Mouse (Mus musculus) CH12.LX (cell line): Measurements from ENCODE around the gene Actn4. TPM values are rescaled to one million over a fixed set of nuclear protein-coding genes. Genes with fewer than 3 reads are reported as not detected.

Source experiments
- DNase-seq: peaks from one replicate; pipeline ENCODE4 v3.0.0-alpha.2; 2013; ENCODE audit errors: extremely low read depth
- H3K27ac ChIP-seq: 2 replicates; pipeline ENCODE4 v1.5.1; 2012; ENCODE audit warnings: low read depth, mild to moderate bottlenecking, control low read depth, moderate library complexity; ENCODE audit not compliant: insufficient read depth
- H3K27me3 ChIP-seq: replicated peaks from 2 replicates; pipeline ENCODE3; 2012; ENCODE audit warnings: inconsistent platforms
- H3K36me3 ChIP-seq, 2 experiments: replicated peaks in 1 of 2; 2 replicates each; pipeline versions ENCODE3 to v1.6.1; 2012; ENCODE audit warnings: inconsistent platforms in 1 of 2, low read length in 1 of 2, mild to moderate bottlenecking in 1 of 2, mixed read lengths in 1 of 2, moderate library complexity in 1 of 2; ENCODE audit not compliant: control insufficient read depth in 1 of 2, insufficient read depth in 1 of 2
- H3K4me1 ChIP-seq, 2 experiments: 2 replicates each; pipeline ENCODE4 v1.6.1; 2012; ENCODE audit warnings: inconsistent platforms in 1 of 2, moderate library complexity in 1 of 2; ENCODE audit not compliant: insufficient read depth in 2 of 2, control insufficient read depth in 1 of 2
- H3K4me2 ChIP-seq: 2 replicates; pipeline ENCODE4 v1.6.1; 2012; ENCODE audit warnings: low read depth, mild to moderate bottlenecking, control low read depth; ENCODE audit not compliant: poor library complexity, insufficient read depth, severe bottlenecking
- H3K4me3 ChIP-seq, 3 experiments: fragments of 150-350 bp in 1 of 3; sonication (generic) in 1 of 3; replicated peaks in 1 of 3; 2 replicates each; pipeline versions ENCODE3 to v1.5.1; 2011 to 2012; ENCODE audit warnings: low read depth in 2 of 3, low read length in 2 of 3, mild to moderate bottlenecking in 2 of 3, moderate library complexity in 2 of 3, control low read depth in 1 of 3, improper control_type of control experiment in 1 of 3, inconsistent platforms in 1 of 3, mixed read lengths in 1 of 3; ENCODE audit not compliant: poor library complexity in 1 of 3
- H3K79me2 ChIP-seq: replicated peaks from 2 replicates; pipeline ENCODE4 v1.6.1; 2012; ENCODE audit warnings: mild to moderate bottlenecking, moderate library complexity; ENCODE audit not compliant: control insufficient read depth, poor library complexity, insufficient read depth, severe bottlenecking; ENCODE audit errors: extremely low read depth
- H3K9ac ChIP-seq: 2 replicates; pipeline ENCODE4 v1.6.1; 2012; ENCODE audit warnings: low read depth, mild to moderate bottlenecking, control low read depth, moderate library complexity; ENCODE audit not compliant: insufficient read depth
- H3K9me3 ChIP-seq: replicated peaks from 2 replicates; pipeline ENCODE3; 2012; ENCODE audit warnings: low read length, inconsistent platforms, mixed read lengths
- BHLHE40 ChIP-seq: IDR thresholded peaks from 2 replicates; pipeline ENCODE4 v1.6.1; 2011; ENCODE audit warnings: mild to moderate bottlenecking, low read depth, low read length, improper control_type of control experiment
- CHD1 ChIP-seq: IDR thresholded peaks from 2 replicates; pipeline ENCODE4 v1.6.1; 2012; ENCODE audit warnings: low read depth, low read length, improper control_type of control experiment, inconsistent platforms
- CHD2 ChIP-seq: IDR thresholded peaks from 2 replicates; pipeline ENCODE4 v1.6.1; 2011; ENCODE audit warnings: low read length, improper control_type of control experiment
- E2F4 ChIP-seq: IDR thresholded peaks from 2 replicates; pipeline ENCODE4 v1.6.1; 2011; ENCODE audit warnings: low read depth, low read length, improper control_type of control experiment; ENCODE audit not compliant: insufficient replicate concordance
- ELF1 ChIP-seq: IDR thresholded peaks from 2 replicates; pipeline ENCODE4 v1.6.1; 2014; ENCODE audit warnings: low read depth, mild to moderate bottlenecking, inconsistent platforms, low read length, improper control_type of control experiment
- EP300 ChIP-seq: IDR thresholded peaks from 2 replicates; pipeline ENCODE4 v1.6.1; 2011; ENCODE audit warnings: low read length, improper control_type of control experiment
- ETS1 ChIP-seq: conservative IDR thresholded peaks from 2 replicates; pipeline ENCODE4 v1.6.1; 2012; ENCODE audit warnings: low read depth, mild to moderate bottlenecking, inconsistent platforms, low read length, improper control_type of control experiment, moderate library complexity
- GABPA ChIP-seq: IDR thresholded peaks from 2 replicates; pipeline ENCODE4 v1.6.1; 2012; ENCODE audit warnings: low read depth, low read length, improper control_type of control experiment, inconsistent platforms; ENCODE audit not compliant: insufficient replicate concordance
- HCFC1 ChIP-seq: IDR thresholded peaks from 2 replicates; pipeline ENCODE4 v1.6.1; 2012; ENCODE audit warnings: low read depth, mild to moderate bottlenecking, inconsistent platforms, low read length, improper control_type of control experiment
- IRF4 ChIP-seq: IDR thresholded peaks from 2 replicates; pipeline ENCODE4 v1.6.1; 2014; ENCODE audit warnings: low read depth, mild to moderate bottlenecking, inconsistent platforms, low read length, improper control_type of control experiment
- MAX ChIP-seq: IDR thresholded peaks from 2 replicates; pipeline ENCODE4 v1.6.1; 2011; ENCODE audit warnings: low read length, improper control_type of control experiment
- MAZ ChIP-seq: IDR thresholded peaks from 2 replicates; pipeline ENCODE4 v1.6.1; 2012; ENCODE audit warnings: low read depth, mild to moderate bottlenecking, inconsistent platforms, low read length, improper control_type of control experiment, moderate library complexity
- MEF2A ChIP-seq: IDR thresholded peaks from 2 replicates; pipeline ENCODE4 v1.6.1; 2014; ENCODE audit warnings: low read depth, mild to moderate bottlenecking, inconsistent platforms, low read length, improper control_type of control experiment, borderline replicate concordance
- MXI1 ChIP-seq: IDR thresholded peaks from 2 replicates; pipeline ENCODE4 v1.6.1; 2011; ENCODE audit warnings: mild to moderate bottlenecking, low read depth, low read length, improper control_type of control experiment
- MYC ChIP-seq: IDR thresholded peaks from 2 replicates; pipeline ENCODE4 v1.6.1; 2011; ENCODE audit warnings: low read depth, mild to moderate bottlenecking, improper control_type of control experiment, low read length
- NRF1 ChIP-seq: IDR thresholded peaks from 2 replicates; pipeline ENCODE4 v1.6.1; 2014; ENCODE audit warnings: low read depth, mild to moderate bottlenecking, inconsistent platforms, low read length, improper control_type of control experiment, moderate library complexity
- PAX5 ChIP-seq: IDR thresholded peaks from 2 replicates; pipeline ENCODE4 v1.6.1; 2012; ENCODE audit warnings: low read length, inconsistent platforms, mixed read lengths
- POLR2A ChIP-seq: IDR thresholded peaks from 2 replicates; pipeline ENCODE4 v1.6.1; 2011; ENCODE audit warnings: low read depth, mild to moderate bottlenecking, improper control_type of control experiment, low read length
- RAD21 ChIP-seq: IDR thresholded peaks from 2 replicates; pipeline ENCODE4 v1.6.1; 2011; ENCODE audit warnings: low read depth, mild to moderate bottlenecking, low read length, improper control_type of control experiment, moderate library complexity
- SMC3 ChIP-seq: IDR thresholded peaks from 2 replicates; pipeline ENCODE4 v1.6.1; 2011; ENCODE audit warnings: low read depth, low read length, improper control_type of control experiment
- UBTF ChIP-seq: IDR thresholded peaks from 2 replicates; pipeline ENCODE4 v1.6.1; 2012; ENCODE audit warnings: low read depth, mild to moderate bottlenecking, inconsistent platforms, low read length, improper control_type of control experiment, moderate library complexity
- USF1 ChIP-seq: IDR thresholded peaks from 2 replicates; pipeline ENCODE4 v1.6.1; 2014; ENCODE audit warnings: low read depth, mild to moderate bottlenecking, inconsistent platforms, low read length, improper control_type of control experiment
- USF2 ChIP-seq: conservative IDR thresholded peaks from 2 replicates; pipeline ENCODE4 v1.6.1; 2011; ENCODE audit warnings: low read depth, low read length, improper control_type of control experiment
- ZMIZ1 ChIP-seq: IDR thresholded peaks from 2 replicates; pipeline ENCODE4 v1.6.1; 2012; ENCODE audit warnings: low read depth, mild to moderate bottlenecking, inconsistent platforms, low read length, improper control_type of control experiment
- ZNF384 ChIP-seq: IDR thresholded peaks from 2 replicates; pipeline ENCODE4 v1.6.1; 2012; ENCODE audit warnings: low read depth, low read length, improper control_type of control experiment, inconsistent platforms
- dilution Hi-C: fragments of 300-500 bp; cut with MboI; formaldehyde crosslinking; loops from 2 replicates; pipeline ENCODE4 v1.14.3; 2020; ENCODE audit warnings: low sequenced_read_pairs; ENCODE audit not compliant: extremely low pct_unique_long_range_greater_than_20kb, extremely low pct_ligation_motif_present
- in situ Hi-C: fragments of 300-500 bp; cut with MboI; formaldehyde crosslinking; loops from 3 replicates; pipeline ENCODE4 v1.14.3; 2019; ENCODE audit warnings: low sequenced_read_pairs, low pct_ligation_motif_present, low pct_unique_long_range_greater_than_20kb, mixed read lengths
- polyA plus RNA-seq: library from polyadenylated mRNA; unstranded; fragments of >175 nt; gene quantifications from 2 replicates; pipeline ENCODE4 v1.2.1, GENCODE M21; 2012; ENCODE audit warnings: low read depth; ENCODE audit not compliant: insufficient read length
- total RNA-seq, 2 experiments: library from RNA; depleted of rRNA; stranded (reverse); fragments of 300-350 nt in 1 of 2; fragments of >200 nt in 1 of 2; gene quantifications; 2 replicates each; pipeline ENCODE4 v1.2.3; 2012 to 2014

The Actn4 gene
- total and polyA plus RNA-seq, 3 experiments, result 56.9 to 145 (median 63.4) TPM

DNA sequence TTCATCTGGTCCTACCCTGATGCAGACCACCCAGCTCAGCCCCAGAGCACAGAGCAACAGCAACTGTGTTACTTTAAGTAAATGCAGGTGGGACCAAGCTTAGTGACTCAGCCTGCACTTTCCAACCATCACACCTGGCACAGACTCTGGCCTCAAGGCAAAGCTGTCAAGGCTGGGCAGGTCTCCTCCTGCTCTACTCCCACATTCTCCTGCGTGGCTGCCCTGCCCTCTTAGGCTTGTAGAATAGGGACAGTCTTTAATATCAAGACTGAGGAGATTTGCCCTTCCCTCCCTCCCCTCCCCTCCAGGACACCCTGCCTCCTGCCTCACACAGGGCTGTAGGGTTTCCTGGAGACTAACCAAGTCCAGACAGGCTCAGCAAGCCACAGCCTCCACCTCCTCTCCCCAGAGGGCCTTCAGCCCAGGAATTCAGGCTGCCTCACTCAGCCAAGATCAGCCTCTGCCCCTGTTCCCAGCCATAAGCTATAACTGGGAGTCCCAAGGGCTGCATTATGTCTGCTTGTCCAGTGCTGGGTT lies 112.4 kb downstream of the Actn4 start:
- H3K4me2 ChIP-seq, result no peak overlapping the region
- H3K36me3 ChIP-seq, result no peaks in the 10 kb centered on the region
- H3K4me3 ChIP-seq, result no peak overlapping the region
- in situ Hi-C loops (no loop called here), dilution Hi-C loops (no loop called here)
- no peaks in the 10 kb centered on the region for H3K79me2 ChIP-seq
- H3K4me1 ChIP-seq, result no peaks in the 10 kb centered on the region
- H3K9ac ChIP-seq, result no peak overlapping the region
- no peak overlapping the region for H3K27ac ChIP-seq
- peaks cover 12% of the 10 kb centered on the region for H3K9me3 ChIP-seq
- TF ChIP-seq POLR2A (no peak), HCFC1 (no peak), ZMIZ1 (no peak), USF1 (no peak), MAX (no peak), SMC3 (no peak), PAX5 (no peak), RAD21 (no peak), MEF2A (no peak), IRF4 (no peak), MYC (no peak), UBTF (no peak), GABPA (no peak), ELF1 (no peak), MAZ (no peak), ETS1 (no peak), BHLHE40 (no peak), E2F4 (no peak)
- no peak for DNase-seq
- no peaks in the 10 kb centered on the region for H3K27me3 ChIP-seq

DNA sequence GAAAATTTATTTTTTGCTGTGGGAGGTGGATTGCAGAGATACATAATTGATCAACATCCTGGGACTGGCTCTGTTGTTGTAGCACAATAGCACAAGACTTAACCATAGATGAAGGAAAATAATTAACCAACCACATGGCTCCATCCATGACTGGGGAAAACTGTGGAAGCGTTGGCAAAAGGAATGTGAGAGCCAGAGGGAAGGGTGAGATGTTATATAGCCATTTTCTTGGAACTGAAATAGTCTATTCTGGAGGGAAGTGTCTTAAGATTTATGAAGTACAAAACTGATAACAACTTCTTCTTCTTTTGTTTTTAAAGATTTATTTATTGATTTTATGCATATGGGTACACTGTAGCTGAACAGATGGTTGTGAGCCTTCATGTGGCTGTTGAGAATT lies 114.9 kb downstream of the Actn4 start:
- DNase-seq, result no peak
- dilution Hi-C loops, result no loop called here
- Histone ChIP-seq H3K4me3 (no peak overlapping the region), H3K27me3 (no peaks in the 10 kb centered on the region), H3K9me3 (peaks cover 8% of the 10 kb centered on the region), H3K9ac (no peak overlapping the region), H3K4me2 (no peak overlapping the region), H3K36me3 (no peaks in the 10 kb centered on the region), H3K4me1 (no peaks in the 10 kb centered on the region), H3K79me2 (no peaks in the 10 kb centered on the region), H3K27ac (no peak overlapping the region)
- TF ChIP-seq USF2 (no peak), ETS1 (no peak), E2F4 (no peak), EP300 (no peak), CHD2 (no peak), CHD1 (no peak), MXI1 (no peak), PAX5 (no peak), NRF1 (no peak), MEF2A (no peak), ZNF384 (no peak), MAX (no peak)
- in situ Hi-C loops, result no loop called here
